Mouse (Mus musculus) forelimb bud, embryonic 11.5 days (tissue): ENCODE measurements around the gene Gm17482.

Source experiments
- DNase-seq: peaks from one replicate; pipeline ENCODE4 v3.0.0-alpha.2; 2012; ENCODE audit warnings: low read depth, low spot score

Gm17482 gene

DNA sequence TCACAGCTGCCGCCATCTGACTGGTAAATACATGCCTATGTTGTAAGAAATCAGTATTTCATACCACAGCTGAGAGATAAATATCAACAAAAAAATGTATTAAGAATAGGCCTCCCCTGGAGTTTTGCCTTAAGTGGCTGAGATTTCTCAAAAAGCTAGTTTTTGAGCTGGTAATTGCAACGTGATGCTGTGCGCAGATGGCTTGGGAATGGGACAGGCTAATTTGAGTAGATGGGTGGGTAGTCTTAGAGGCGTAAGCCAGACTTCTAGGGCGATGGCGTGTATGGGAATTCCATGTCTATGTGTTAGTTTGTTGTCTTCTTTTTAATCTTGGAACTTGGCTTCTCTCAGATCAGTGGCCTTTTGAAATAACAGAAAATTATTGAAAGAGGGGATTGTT lies 64.7 kb downstream of the Gm17482 start:
- DNase-seq, result no peak

DNA sequence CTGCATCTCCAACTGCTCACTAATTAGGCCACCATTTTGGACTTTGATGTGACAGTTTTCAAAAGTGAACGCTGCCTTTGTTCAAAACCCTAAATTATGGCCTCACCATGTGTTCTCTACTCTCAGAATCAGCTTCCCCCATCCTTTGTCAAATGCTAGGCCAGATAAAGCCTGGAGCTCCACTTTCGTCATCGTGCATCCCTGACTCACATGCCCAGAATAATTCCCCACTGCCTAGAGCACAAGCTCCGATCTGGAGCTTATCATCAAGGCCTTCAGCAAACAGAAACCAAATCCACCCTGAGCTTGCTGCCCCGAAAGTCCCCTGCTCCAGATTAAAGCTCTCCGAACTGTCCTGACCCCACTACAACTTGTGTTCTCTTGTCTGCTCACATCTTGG lies 65.5 kb downstream of the Gm17482 start:
- DNase-seq, result no peak

DNA sequence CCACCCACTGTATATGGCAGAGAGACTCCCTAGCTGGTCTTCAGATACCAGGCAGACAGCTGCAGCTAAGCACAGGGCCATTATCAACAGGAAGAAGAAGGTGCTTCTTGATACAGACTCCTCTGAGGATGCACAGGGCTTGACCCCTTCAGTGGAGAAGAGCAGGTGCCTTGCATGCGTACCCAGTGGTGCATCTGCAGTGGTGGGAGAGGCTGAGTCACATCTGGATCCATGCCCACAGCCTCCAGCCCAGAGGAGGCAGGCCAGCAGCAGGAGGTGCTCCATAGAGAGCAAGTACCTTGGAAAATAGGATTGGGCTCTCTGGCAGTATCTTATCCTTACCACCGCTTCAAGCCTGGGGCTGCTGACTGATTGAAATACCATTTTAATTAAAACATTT lies 66.7 kb downstream of the Gm17482 start:
- no peak for DNase-seq

DNA sequence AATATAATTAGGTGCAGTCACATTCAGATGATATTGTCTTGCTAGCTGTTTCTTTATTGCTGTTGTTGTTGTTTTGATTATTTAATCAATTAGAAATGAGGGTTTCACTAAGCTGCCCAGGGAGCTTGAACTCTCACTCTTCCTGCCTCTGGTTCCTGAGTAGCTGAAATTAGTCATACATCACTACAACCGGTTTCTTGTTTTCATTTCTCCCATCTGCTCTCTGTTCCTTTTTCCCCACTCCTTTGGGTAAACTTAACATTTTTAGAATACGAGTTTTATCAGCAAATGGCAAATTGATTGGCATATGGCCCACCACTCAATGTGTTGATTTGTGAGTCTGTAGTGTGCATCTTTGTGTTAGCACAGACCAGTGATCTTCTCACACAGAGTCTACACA lies 80.0 kb downstream of the Gm17482 start:
- DNase-seq, result no peak
